Mouse (Mus musculus): ENCODE results near the gene S100a4. TPM values are rescaled to one million over a fixed set of nuclear protein-coding genes. Genes with fewer than 3 reads are reported as not detected.

The S100a4 gene
- total RNA-seq, 2 experiments from 2014 or later, result 16.9 to 18.5 TPM

GRCm38 (mm10) chr3:90599401-90599800 lies 4.2 kb upstream of the S100a4 start:
- DNase-seq, result no peak

GRCm38 (mm10) chr3:90600036-90600435 lies 3.5 kb upstream of the S100a4 start:
- DNase-seq, result no peak

- peak; percentile 51 for DNase-seq
Observed at GRCm38 (mm10) chr3:90600458-90601195, 2.9 kb upstream of the S100a4 start.

- DNase-seq, result no peak
Observed at GRCm38 (mm10) chr3:90601486-90602110, 2.0 kb upstream of the S100a4 start, which contains the start of gene Gm42674. TSS of gene Gm42674 (plus strand) at chr3:90601904.

GRCm38 (mm10) chr3:90604416-90604815 lies 845 bp downstream of the S100a4 start:
- DNase-seq, result peak; percentile 86

- DNase-seq, result no peak
Observed at GRCm38 (mm10) chr3:90605049-90605448, 1.5 kb downstream of the S100a4 start.

- DNase-seq, result no peak
Observed at GRCm38 (mm10) chr3:90605736-90606135, 2.2 kb downstream of the S100a4 start.

GRCm38 (mm10) chr3:90606185-90606584 lies 2.6 kb downstream of the S100a4 start:
- no peak for DNase-seq

- DNase-seq, result no peak
Observed at GRCm38 (mm10) chr3:90607361-90607760, 3.8 kb downstream of the S100a4 start.

- DNase-seq, result no peak
Observed at GRCm38 (mm10) chr3:90608223-90608622, 4.7 kb downstream of the S100a4 start, which contains the start of gene S100a5. TSS of gene S100a5 (plus strand) at chr3:90608523.

- DNase-seq, result no peak
Observed at GRCm38 (mm10) chr3:90609102-90609501, 5.5 kb downstream of the S100a4 start.

GRCm38 (mm10) chr3:90611494-90611893 lies 7.9 kb downstream of the S100a4 start:
- no peak for DNase-seq

GRCm38 (mm10) chr3:90612061-90612460 lies 8.5 kb downstream of the S100a4 start:
- DNase-seq, result no peak

GRCm38 (mm10) chr3:90612728-90613291 lies 9.2 kb downstream of the S100a4 start, which contains the start of gene S100a6:
TSS of gene S100a6 (plus strand) at chr3:90612882.
- peak; percentile 61 for DNase-seq

- DNase-seq, result no peak
Observed at GRCm38 (mm10) chr3:90613461-90614147, 10.0 kb downstream of the S100a4 start.

GRCm38 (mm10) chr3:90614148-90614530 lies 10.6 kb downstream of the S100a4 start:
- DNase-seq, result no peak

- no peak for DNase-seq
Observed at GRCm38 (mm10) chr3:90614611-90615251, 11.2 kb downstream of the S100a4 start.

GRCm38 (mm10) chr3:90615415-90615814 lies 11.8 kb downstream of the S100a4 start:
- peak; percentile 84 for DNase-seq

- no peak for DNase-seq
Observed at GRCm38 (mm10) chr3:90615911-90616310, 12.3 kb downstream of the S100a4 start.

- DNase-seq, result no peak
Observed at GRCm38 (mm10) chr3:90617586-90617985, 14.0 kb downstream of the S100a4 start.

- no peak for DNase-seq
Observed at GRCm38 (mm10) chr3:90621552-90621951, 18.0 kb downstream of the S100a4 start.

- DNase-seq, result peak; percentile 80
Observed at GRCm38 (mm10) chr3:90623435-90624071, 20.0 kb downstream of the S100a4 start.

Measured in adrenal gland, postnatal 10 days (tissue).